Mouse (Mus musculus) midbrain, postnatal 0 days (tissue): ENCODE data around the gene Ptpn14. TPM values are rescaled to one million over a fixed set of nuclear protein-coding genes. Genes with fewer than 3 reads are reported as not detected.

Experiments
- ATAC-seq: fragments of 200-750 bp; cut with Nextera tagmentation; 2 replicates; pipeline ENCODE4 v1.8.0; 2017; ENCODE audit warnings: moderate number of reproducible peaks, mild to moderate bottlenecking, moderate TSS enrichment, moderate library complexity; ENCODE audit not compliant: low FRiP score
- DNase-seq: peaks from one replicate; pipeline ENCODE4 v3.0.0-alpha.2; 2015; ENCODE audit warnings: low spot score
- H3K27ac ChIP-seq: fragments of 300-500 bp; sonication (generic); 2 replicates; pipeline ENCODE4 v1.5.1; 2014; ENCODE audit warnings: low read depth, mild to moderate bottlenecking, low read length, mixed read lengths
- H3K27me3 ChIP-seq: fragments of 300-500 bp; sonication (generic); 2 replicates; pipeline ENCODE4 v1.6.1; 2014; ENCODE audit warnings: low read length, control low read depth, mixed read lengths; ENCODE audit not compliant: insufficient read depth
- H3K36me3 ChIP-seq: fragments of 300-500 bp; sonication (generic); 2 replicates; pipeline ENCODE4 v1.6.1; 2014; ENCODE audit warnings: low read length, control low read depth, mixed read lengths; ENCODE audit not compliant: insufficient read depth
- H3K4me1 ChIP-seq: fragments of 300-500 bp; sonication (generic); 2 replicates; pipeline ENCODE4 v1.6.1; 2014; ENCODE audit warnings: mild to moderate bottlenecking, control low read depth, antibody characterized with exemption, low read length, mixed read lengths; ENCODE audit not compliant: insufficient read depth
- H3K4me2 ChIP-seq: fragments of 300-500 bp; sonication (generic); 2 replicates; pipeline ENCODE4 v1.6.1; 2014; ENCODE audit warnings: low read depth, mild to moderate bottlenecking, low read length, mixed read lengths; ENCODE audit not compliant: poor library complexity, severe bottlenecking
- H3K4me3 ChIP-seq: fragments of 300-500 bp; sonication (generic); 2 replicates; pipeline ENCODE4 v1.5.1; 2014; ENCODE audit warnings: low read depth, mild to moderate bottlenecking, low read length, moderate library complexity
- H3K9ac ChIP-seq: fragments of 300-500 bp; sonication (generic); replicated peaks from 2 replicates; pipeline ENCODE4 v1.6.1; 2014; ENCODE audit warnings: mild to moderate bottlenecking, low read length, moderate library complexity, mixed read lengths; ENCODE audit not compliant: poor library complexity, severe bottlenecking
- H3K9me3 ChIP-seq: fragments of 300-500 bp; sonication (generic); 2 replicates; pipeline ENCODE4 v1.6.1; 2016; ENCODE audit warnings: low read length, control low read depth
- CTCF ChIP-seq: IDR thresholded peaks from 2 replicates; pipeline ENCODE4 v1.5.1; 2016; ENCODE audit warnings: antibody characterized with exemption, mild to moderate bottlenecking
- WGBS: fragments of 180-500 bp; shearing (Covaris S2); extraction: QIAGEN DNeasy Blood & Tissue Kit; methylation state at CpG from one replicate; pipeline ENCODE4 v1.1.7; 2014; 5-methylcytosine and 5-hydroxymethylcytosine counted together
- polyA plus RNA-seq: library from polyadenylated mRNA; unstranded; fragments of >200 nt; fragmentation: Nextera tagmentation; extraction: Ambion mirVana; gene quantifications from 2 replicates; pipeline ENCODE4 v1.2.1, GENCODE M21; 2015
- total RNA-seq: library from RNA; depleted of rRNA; stranded (reverse); fragments of >200 nt; gene quantifications from 2 replicates; pipeline ENCODE4 v1.2.3, GENCODE M21; 2014

The Ptpn14 gene
- total and polyA plus RNA-seq, 2 experiments from 2014 or later: 1.1 to 6.5 TPM

DNA sequence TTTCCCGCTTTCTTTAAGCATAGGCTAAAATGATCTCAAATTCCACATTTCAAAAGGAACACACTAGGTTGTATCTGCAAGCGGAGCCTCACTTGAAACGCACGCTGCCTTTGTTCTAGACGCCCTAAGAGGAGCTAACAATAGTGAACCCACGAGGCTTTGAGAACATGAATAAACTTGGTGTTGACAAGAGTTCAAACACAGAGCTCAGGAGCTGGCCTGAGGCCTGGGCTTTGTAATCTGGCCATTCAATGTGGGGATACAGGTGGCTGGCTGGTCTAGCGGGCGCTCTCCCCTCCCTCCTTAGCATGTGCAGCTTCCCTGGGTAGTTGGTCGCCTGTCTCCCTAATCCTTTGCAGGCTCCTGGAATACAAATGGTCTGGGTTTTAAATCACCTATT, 169.8 kb downstream of the Ptpn14 start:
- no peak overlapping the region for H3K4me3 ChIP-seq
- DNase-seq (no peak), ATAC-seq (no peak)
- no peaks in the 10 kb centered on the region for H3K9me3 ChIP-seq
- peaks cover 31% of the 10 kb centered on the region for H3K36me3 ChIP-seq
- H3K4me2 ChIP-seq: no peak overlapping the region
- no peak for TF ChIP-seq CTCF
- H3K4me1 ChIP-seq: no peaks in the 10 kb centered on the region
- no peak overlapping the region for H3K9ac ChIP-seq
- H3K27ac ChIP-seq: no peak overlapping the region
- no peaks in the 10 kb centered on the region for H3K27me3 ChIP-seq
- 50% methylated on average over 9 of the region's 9 CpGs for WGBS

DNA sequence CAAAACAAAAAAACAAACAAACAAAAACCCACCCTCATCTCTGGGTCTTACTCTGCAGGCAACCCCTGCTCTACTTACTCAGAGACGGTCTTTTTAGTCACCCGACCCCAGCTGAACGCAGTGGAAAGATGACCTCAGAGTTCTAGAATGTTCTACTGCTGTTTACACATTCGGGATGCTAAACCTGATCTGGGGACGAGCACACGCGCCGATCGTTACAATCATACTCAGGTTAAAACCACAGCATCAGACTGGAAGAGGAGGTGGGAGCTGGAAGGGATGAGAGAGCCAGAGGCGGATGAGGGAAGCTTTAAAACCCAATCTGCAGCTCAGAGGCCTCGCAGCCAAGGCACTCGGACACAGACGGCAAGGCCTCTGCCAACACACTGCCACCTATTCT, 170.6 kb downstream of the Ptpn14 start:
- no peaks in the 10 kb centered on the region for H3K4me1 ChIP-seq
- H3K9ac ChIP-seq: no peak overlapping the region
- TF ChIP-seq CTCF: no peak
- H3K9me3 ChIP-seq: no peaks in the 10 kb centered on the region
- no peak overlapping the region for H3K4me3 ChIP-seq
- DNase-seq (no peak), ATAC-seq (no peak)
- no peak overlapping the region for H3K4me2 ChIP-seq
- H3K36me3 ChIP-seq: peaks cover 26% of the 10 kb centered on the region
- H3K27me3 ChIP-seq: no peaks in the 10 kb centered on the region
- WGBS: 90% methylated on average over 13 of the region's 13 CpGs
- H3K27ac ChIP-seq: no peak overlapping the region

DNA sequence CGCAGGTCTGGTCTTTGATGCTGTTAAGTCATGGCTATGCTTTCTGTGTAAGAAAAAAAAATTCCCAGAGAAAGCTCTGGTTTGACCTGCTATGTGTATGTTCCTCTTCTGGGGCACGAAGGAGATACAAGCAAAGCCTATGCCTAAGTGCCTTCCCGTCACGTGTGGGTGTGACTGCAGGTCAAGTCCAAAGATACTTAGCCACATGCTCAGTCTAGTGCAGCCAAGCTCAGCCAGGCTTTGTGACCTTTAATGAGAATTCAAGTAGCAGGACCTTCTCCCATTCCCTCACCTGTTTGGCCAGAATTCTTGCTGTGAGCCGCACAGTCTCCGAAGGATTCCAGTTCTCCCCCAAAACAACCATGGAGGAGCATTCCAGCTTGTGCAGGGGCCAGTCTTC, 171.5 kb downstream of the Ptpn14 start:
- ATAC-seq (no peak), DNase-seq (no peak)
- Histone ChIP-seq H3K4me3 (no peak overlapping the region), H3K27ac (no peak overlapping the region), H3K9me3 (no peaks in the 10 kb centered on the region), H3K4me2 (no peak overlapping the region), H3K27me3 (no peaks in the 10 kb centered on the region), H3K36me3 (peaks cover 21% of the 10 kb centered on the region), H3K4me1 (no peaks in the 10 kb centered on the region), H3K9ac (no peak overlapping the region)
- 95% methylated on average over 6 of the region's 6 CpGs for WGBS
- TF ChIP-seq CTCF: no peak

DNA sequence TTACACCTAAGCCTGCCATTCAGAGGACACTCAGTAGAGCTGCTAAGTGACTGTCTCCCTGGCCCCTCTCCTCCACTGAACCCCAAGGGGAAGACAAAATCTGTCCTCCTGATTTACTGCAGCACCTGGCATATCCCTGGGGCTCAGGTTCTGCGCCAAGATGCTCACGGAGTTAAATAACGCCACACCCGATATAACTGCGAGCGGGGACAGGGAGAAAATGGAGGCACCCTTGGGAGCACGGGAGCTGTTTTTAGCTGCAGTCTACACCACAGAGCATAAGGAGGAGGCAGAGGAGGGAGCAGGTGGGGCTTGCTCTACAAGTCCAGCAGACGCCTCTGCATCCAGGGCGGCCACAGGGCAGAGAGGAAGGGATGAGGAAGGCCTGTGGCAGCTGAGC, 174.3 kb downstream of the Ptpn14 start:
- no peak for TF ChIP-seq CTCF
- Histone ChIP-seq H3K4me3 (no peak overlapping the region), H3K36me3 (peaks cover 3% of the 10 kb centered on the region; the same call in 1 of the 2 replicates), H3K27ac (no peak overlapping the region), H3K9ac (no peak overlapping the region), H3K4me1 (no peaks in the 10 kb centered on the region), H3K9me3 (no peaks in the 10 kb centered on the region), H3K4me2 (no peak overlapping the region), H3K27me3 (no peaks in the 10 kb centered on the region)
- DNase-seq (no peak), ATAC-seq (no peak)
- 93% methylated on average over 9 of the region's 9 CpGs for whole genome bisulfite sequencing

DNA sequence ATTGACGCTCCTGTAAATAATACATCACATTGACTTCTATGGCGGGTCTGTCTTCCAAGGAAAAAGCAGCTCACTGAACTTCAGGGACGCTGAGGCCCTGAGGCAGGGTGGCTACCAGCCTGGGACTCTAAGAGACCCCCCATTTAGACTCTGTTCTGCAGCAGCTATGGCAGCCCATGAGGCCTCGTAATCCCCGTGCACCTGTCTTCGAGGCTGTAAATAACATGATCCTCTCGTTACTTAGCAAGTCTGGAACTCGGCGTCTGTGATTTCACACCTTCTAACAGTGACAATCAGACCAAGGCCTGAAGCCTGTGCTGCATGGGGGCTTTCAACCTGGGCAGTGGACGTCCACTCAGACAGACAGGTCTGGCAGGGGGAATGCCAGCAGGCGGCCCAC, 175.1 kb downstream of the Ptpn14 start:
- no peak for TF ChIP-seq CTCF
- no peak overlapping the region for H3K9ac ChIP-seq
- no peak for ATAC-seq
- no peaks in the 10 kb centered on the region for H3K4me1 ChIP-seq
- peaks cover 3% of the 10 kb centered on the region; the same call in 1 of the 2 replicates for H3K36me3 ChIP-seq
- H3K27me3 ChIP-seq: no peaks in the 10 kb centered on the region
- no peaks in the 10 kb centered on the region for H3K9me3 ChIP-seq
- H3K27ac ChIP-seq: no peak overlapping the region
- H3K4me2 ChIP-seq: no peak overlapping the region
- no peak overlapping the region for H3K4me3 ChIP-seq
- 79% methylated on average over 11 of the region's 11 CpGs for WGBS
- DNase-seq: no peak

DNA sequence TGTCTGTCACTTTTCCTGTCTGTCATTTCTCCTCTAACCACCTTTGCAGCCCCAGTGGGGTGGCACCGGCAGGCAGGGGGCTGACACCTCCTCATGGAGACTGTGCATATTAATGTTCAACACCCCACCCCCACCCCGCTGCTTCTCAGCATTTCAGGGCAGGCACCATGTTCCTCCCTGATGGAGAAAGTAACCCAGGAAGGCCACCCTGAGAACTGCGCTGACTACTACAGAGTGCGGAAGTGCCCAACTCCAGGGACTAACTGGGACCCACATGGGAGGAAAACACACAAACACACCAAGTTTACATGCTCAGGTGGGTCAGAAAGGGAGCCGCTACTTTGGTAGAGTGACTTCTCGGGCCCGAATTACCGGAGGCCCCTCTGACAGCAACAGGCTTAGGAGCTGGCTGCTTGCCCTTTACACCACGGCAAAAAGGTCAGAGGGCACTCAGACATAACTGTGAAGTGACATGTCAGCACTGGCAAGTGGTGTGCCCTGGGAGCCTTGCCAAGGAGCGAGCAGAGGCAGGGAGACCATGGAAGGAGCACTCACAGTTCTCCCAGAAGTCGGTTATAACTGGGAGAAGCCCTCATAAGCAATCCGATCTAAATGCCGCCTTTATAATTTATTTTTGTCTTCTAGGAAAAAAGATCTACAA, 182.7 kb downstream of the Ptpn14 start:
- H3K27ac ChIP-seq: no peak overlapping the region
- ATAC-seq: no peak
- 66% methylated on average over 13 of the region's 13 CpGs for WGBS
- H3K9ac ChIP-seq: no peak overlapping the region
- TF ChIP-seq CTCF: no peak
- no peaks in the 10 kb centered on the region for H3K27me3 ChIP-seq
- no peak overlapping the region for H3K4me3 ChIP-seq
- no peak overlapping the region for H3K4me2 ChIP-seq
- no peaks in the 10 kb centered on the region; the same call in 1 of the 2 replicates for H3K36me3 ChIP-seq
- no peaks in the 10 kb centered on the region for H3K4me1 ChIP-seq
- no peak for DNase-seq
- no peaks in the 10 kb centered on the region for H3K9me3 ChIP-seq
